Mouse (Mus musculus): ENCODE data around the gene Vmn1r2.
"Not testable (repeated sequence)": the region's sequence is repeated elsewhere in the genome, so short reads cannot be mapped to it uniquely, and the experiment has no call there.

The Vmn1r2 gene

DNA sequence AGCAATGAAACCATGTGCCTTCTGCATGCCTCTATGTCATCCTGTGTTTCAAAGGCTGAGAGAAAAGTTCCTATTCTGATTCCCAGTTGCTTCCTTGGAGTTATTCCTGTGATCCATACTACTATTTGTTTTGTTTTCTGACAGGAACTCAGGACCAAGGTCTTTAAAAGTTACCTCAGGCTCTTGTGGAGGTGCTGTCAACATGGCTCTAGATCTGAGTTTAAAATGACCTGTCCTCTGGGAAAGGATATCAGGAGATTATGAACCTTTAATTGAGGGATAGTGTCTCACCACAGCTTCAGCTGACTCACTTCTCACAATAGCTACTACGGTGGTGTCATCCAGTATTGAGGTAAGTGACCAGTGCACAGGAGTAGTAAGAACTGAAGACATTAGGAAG is at the start of gene Vmn1r2:
Gene Vmn1r2, plus strand, starts transcription at position 301 of the 400 bp plus-strand sequence.
- DNase-seq (ENCODE audit: low read depth, low spot score) = not testable (repeated sequence)

DNA sequence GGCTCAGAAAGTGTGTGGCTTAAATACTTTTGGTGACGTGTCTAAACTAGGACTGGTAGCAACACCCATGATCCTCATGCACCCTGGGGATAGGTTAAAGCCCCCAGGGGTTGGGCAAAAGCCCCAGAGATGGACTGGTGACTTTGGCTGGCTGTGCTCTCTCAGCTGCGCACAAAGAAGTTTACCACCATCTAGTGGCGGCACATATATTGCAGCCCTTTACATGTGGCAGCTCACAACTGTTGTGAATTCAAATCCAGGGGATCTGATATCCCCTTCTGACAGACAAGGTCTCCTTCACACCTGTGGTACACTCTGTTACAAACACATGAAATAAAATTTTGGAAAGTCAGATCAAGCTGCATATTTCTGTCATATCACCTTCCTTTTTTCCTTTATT is 19.2 kb upstream of the Vmn1r2 start:
- not testable (repeated sequence) for DNase-seq (ENCODE audit: low read depth, low spot score)

DNA sequence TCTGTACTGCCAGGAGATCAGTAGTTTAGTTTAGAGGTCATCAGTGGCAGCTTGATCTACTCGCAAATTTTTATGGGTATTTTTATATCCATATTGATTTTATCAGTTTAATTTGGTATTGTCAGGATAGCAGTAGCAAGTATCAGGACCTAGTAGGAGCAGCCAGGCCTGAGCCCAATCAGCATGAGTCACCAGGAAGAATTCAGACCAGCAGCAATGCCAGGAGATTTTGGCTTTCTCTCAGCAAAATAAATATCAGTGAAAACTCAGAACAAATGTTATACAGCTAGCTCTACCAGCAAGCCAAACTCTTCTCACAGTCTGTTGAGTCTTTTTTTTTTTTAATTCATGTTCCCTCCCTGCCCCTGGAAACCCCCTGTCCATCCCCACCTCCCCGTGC is 13.8 kb upstream of the Vmn1r2 start:
- DNase-seq (ENCODE audit: low read depth, low spot score) = not testable (repeated sequence)

DNA sequence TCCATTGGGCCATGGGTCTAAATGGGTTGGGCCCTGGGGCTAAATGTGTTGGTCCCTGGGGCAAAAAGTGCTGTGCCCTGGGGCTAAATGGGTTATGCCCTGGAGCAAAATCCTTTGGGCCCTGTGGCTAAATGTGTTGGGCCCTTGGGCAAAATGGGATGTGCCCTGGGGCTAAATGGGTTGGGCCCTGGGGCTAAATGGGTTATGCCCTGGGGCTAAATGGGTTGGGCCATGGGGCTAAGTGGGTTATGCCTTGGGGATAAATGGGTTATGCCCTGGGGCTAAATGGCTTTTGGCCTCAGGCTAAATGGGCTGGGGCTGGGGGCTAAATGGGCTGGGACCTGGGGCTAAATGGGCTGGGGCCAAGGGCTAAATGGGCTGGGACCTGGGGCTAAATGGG is 2.7 kb upstream of the Vmn1r2 start:
- DNase-seq (ENCODE audit: low read depth, low spot score) = not testable (repeated sequence)

DNA sequence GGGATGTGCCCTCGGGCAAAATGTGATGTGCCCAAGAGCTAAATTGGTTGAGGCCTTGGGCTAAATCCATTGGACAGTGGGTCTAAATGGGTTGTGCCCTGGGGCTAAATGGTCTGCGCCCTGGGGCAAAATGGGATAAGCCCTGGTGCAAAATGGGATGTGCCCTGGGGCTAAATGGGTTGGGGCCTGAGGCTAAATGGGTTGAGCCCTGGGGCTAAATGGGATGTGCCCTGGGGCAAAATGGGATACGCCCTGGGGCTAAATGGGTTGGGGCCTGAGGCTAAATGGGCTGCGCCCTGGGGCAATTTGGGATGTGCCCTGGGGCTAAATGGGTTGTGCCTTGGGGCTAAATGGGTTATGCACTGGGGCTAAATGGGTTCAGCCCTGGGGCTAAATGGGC is 2.1 kb upstream of the Vmn1r2 start:
- no peak for DNase-seq (ENCODE audit: low read depth, low spot score)

DNA sequence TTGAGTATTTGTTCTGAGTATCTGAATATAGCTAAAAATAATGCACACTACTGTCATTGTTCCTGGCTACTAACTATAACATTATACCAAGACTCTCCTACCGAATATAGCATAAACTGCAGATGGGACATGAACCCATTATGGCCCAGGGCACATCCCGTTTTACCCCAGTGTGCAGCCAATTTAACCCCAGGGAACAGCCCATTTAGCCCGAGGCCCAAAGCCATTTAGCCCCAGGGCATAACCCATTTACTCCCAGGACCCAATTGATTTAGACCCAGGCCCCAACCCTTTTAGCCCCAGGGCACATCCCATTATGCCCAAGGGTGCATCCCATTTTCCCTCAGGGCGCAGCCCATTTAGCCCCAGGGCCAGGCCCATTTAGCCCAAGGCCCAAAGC is 7.5 kb downstream of the Vmn1r2 start:
- not testable (repeated sequence) for DNase-seq (ENCODE audit: low read depth, low spot score)

DNA sequence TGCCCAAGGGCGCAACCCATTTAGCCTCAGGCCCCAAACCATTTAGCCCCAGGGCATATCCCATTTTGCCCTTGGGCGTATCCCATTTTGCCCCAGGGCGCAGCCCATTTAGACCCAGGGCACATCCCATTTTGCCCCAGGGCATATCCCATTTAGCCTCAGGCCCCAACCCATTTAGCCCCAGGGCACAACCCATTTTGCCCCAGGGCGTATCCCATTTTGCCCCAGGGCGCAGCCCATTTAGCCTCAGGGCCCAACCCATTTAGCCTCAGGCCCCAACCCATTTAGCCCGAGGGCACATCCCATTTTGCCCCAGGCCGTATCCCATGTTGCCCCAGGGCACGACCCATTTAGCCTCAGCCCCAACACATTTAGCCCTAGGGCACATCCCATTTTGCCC is 8.6 kb downstream of the Vmn1r2 start:
- DNase-seq (ENCODE audit: low read depth, low spot score) = not testable (repeated sequence)

DNA sequence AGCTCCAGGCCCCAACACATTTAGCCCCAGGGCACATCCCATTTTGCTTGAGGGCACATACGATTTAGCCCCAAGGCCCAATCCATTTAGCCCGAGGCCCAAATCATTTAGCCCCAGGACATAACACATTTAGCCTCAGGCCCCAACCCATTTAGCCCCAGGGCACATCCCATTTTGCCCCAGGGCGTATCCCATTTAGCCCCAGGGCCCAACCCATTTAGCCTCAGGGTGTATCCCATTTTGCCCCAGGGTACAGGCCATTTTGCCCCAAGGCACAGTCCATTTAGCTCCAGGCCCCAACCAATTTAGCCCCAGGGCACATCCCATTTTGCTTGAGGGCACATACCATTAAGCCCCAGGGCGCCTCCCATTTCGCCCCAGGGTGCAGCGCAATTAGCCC is 9.1 kb downstream of the Vmn1r2 start:
- not testable (repeated sequence) for DNase-seq (ENCODE audit: low read depth, low spot score)

DNA sequence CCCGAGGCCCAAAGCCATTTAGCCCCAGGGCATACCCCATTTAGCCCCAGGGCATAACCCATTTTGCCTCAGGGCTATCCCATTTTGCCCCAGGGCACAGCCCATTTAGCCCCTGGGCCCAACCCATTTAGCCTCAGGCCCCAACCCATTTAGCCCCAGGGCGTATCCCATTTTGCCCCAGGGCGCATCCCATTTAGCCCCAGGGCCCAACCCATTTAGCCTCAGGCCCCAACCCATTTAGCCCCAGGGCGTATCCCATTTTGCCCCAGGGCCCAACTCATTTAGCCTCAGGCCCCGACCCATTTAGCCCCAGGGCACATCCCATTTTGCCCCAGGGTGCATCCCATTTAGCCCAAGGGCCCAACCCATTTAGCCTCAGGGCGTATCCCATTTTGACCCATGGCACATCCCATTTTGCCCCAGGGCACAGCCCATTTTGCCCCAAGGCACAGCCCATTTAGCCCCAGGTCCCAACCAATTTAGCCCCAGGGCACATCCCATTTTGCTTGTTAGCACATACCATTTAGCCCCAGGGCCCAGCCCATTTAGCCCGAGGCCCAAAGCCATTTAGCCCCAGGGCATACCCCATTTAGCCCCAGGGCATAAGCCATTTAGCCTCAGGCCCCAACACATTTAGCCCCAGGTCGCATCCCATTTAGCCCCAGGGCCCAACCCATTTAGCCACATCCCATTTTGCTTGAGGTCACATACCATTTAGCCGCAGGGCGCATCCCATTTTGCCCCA is 9.8 kb downstream of the Vmn1r2 start:
- DNase-seq (ENCODE audit: low read depth, low spot score) = not testable (repeated sequence)

DNA sequence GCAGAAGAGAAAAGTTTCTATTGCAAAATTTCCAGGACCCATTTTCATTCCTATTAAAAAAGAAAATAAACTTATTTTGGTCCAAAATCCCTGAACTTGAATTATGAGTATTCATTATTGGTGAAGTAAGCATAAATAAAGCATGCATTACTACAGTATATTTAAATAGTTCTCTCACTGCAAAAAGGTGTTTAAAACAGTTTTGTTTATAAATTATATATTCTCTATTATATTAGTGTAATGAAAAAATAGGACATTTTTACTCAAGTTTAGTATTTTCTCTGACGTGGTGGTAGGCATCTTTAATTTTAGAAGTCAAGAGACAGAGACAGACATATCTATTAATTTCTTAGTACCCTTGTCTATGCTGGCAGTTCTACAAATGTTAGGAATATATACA is 18.1 kb downstream of the Vmn1r2 start, which contains the start of gene Vmn1r3:
Gene Vmn1r3, minus strand, starts transcription at position 101 of the 400 bp plus-strand sequence.
- not testable (repeated sequence) for DNase-seq (ENCODE audit: low read depth, low spot score)

DNA sequence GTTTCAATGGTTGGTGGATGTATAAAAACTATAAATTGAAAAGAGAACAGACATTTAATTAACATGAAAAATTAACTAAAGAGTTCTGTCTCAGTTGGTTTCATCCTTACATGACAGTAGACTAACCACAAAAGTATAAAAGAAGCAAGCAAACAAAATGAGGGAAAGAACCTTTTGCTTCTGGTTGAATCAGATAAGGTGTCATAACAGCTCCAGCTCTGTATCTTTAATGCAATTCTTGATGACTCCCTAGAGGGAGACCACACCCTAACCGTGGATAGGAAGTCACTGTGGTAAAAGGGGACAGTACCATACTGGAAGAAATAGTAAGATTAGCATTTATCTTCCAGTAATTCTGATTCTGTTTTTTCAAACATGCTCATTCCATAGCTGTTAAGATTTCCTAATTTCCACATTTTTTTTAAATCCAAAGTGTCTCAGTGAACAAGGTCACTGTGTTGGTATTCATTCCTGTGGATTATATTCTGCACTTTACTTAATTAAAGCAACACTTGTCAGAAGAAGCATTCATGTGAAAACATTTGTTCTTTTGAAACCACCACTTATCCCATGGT is 42.6 kb downstream of the Vmn1r2 start:
- DNase-seq (ENCODE audit: low read depth, low spot score) = not testable (repeated sequence)

DNA sequence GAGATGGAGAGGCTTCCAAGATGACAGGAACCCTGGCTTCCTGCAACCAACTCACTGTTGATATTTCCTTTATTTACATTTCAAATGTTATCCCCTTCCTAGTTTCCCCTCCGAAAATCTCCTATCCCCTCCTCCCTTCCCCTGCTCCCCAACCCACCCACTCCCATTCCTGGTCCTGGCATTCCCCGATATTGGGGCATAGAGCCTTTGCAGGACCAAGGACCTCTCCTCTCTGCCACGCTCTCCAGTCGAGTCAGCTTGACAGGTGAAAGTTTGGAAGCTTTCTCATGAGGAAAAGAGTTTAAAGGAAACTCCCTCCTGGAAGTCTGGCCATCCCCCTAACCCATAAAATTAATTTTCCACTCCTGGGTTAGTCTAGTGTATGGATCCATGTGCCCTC is 46.2 kb downstream of the Vmn1r2 start:
- not testable (repeated sequence) for DNase-seq (ENCODE audit: low read depth, low spot score)

DNA sequence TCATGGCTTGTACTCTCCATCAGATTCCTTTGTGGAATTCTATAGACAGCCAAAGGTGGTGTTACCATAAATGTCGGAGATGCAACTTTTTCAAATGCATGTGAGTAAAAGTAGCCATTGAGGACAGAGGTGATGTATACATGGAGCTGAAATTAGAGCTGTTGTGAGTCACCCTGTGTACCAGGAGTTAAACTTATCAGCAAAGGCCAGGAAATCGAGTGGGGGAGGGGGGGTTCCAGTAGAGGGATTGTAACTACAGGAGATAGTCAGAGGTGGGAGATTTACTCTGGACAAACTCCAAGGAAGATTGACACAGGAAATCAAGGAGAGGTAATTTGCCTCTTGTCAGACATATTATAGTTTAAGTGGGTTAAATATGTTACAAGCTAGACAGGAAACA is 49.3 kb downstream of the Vmn1r2 start:
- not testable (repeated sequence) for DNase-seq (ENCODE audit: low read depth, low spot score)

Measured in telencephalon, adult 2 months (tissue).